Mouse (Mus musculus) ES-E14 (cell line): Measurements from ENCODE around the gene Trim10. TPM values are rescaled to one million over a fixed set of nuclear protein-coding genes. Genes with fewer than 3 reads are reported as not detected.

ENCODE experiments used
- DNase-seq: peaks from one replicate; pipeline ENCODE4 v3.0.0-alpha.2; 2013; ENCODE audit warnings: low read depth, low spot score
- H3K27ac ChIP-seq: 2 replicates; pipeline ENCODE4 v1.5.1; 2012; ENCODE audit warnings: low read depth, mild to moderate bottlenecking, low read length, moderate library complexity, mixed read lengths; ENCODE audit not compliant: poor library complexity, insufficient read depth, severe bottlenecking
- H3K36me3 ChIP-seq: 2 replicates; pipeline ENCODE4 v1.6.1; 2012; ENCODE audit warnings: mild to moderate bottlenecking, low read length, moderate library complexity, mixed read lengths; ENCODE audit not compliant: control insufficient read depth, poor library complexity, insufficient read depth, severe bottlenecking
- H3K4me1 ChIP-seq, 2 experiments: fragments of 150-350 bp in 1 of 2; sonication (generic) in 1 of 2; 2 replicates each; pipeline ENCODE4 v1.6.1; 2012; ENCODE audit warnings: low read length in 2 of 2, mild to moderate bottlenecking in 1 of 2, mixed read lengths in 1 of 2; ENCODE audit not compliant: control insufficient read depth in 2 of 2, insufficient read depth in 2 of 2, poor library complexity in 1 of 2
- H3K4me3 ChIP-seq, 2 experiments: fragments of 150-350 bp in 1 of 2; sonication (generic) in 1 of 2; 2 replicates each; pipeline ENCODE4 v1.5.1; 2012; ENCODE audit warnings: low read length in 2 of 2, low read depth in 1 of 2, mild to moderate bottlenecking in 1 of 2, mixed read lengths in 1 of 2; ENCODE audit not compliant: insufficient read depth in 1 of 2, poor library complexity in 1 of 2, severe bottlenecking in 1 of 2
- H3K9ac ChIP-seq: 2 replicates; pipeline ENCODE4 v1.6.1; 2012; ENCODE audit warnings: low read depth, mild to moderate bottlenecking, low read length, mixed read lengths; ENCODE audit not compliant: poor library complexity, insufficient read depth, severe bottlenecking
- H3K9me3 ChIP-seq: fragments of 150-350 bp; sonication (generic); 2 replicates; pipeline ENCODE4 v1.6.1; 2012; ENCODE audit warnings: low read depth, mild to moderate bottlenecking, low read length; ENCODE audit not compliant: control insufficient read depth, insufficient read depth
- CHD2 ChIP-seq: IDR thresholded peaks from 2 replicates; pipeline ENCODE4 v1.6.1; 2014; ENCODE audit warnings: mild to moderate bottlenecking, low read depth, low read length, inconsistent platforms
- HCFC1 ChIP-seq: IDR thresholded peaks from 2 replicates; pipeline ENCODE4 v1.6.1; 2012; ENCODE audit warnings: low read length, inconsistent platforms, borderline replicate concordance; ENCODE audit not compliant: insufficient read depth
- MAFK ChIP-seq: IDR thresholded peaks from 2 replicates; pipeline ENCODE4 v1.6.1; 2014; ENCODE audit warnings: mild to moderate bottlenecking, low read depth, low read length, inconsistent platforms; ENCODE audit not compliant: insufficient read depth
- ZC3H11A ChIP-seq: IDR thresholded peaks from 2 replicates; pipeline ENCODE4 v1.6.1; 2012; ENCODE audit warnings: low read depth, mild to moderate bottlenecking, inconsistent platforms, low read length, borderline replicate concordance
- ZNF384 ChIP-seq: IDR thresholded peaks from 2 replicates; pipeline ENCODE4 v1.6.1; 2012; ENCODE audit warnings: low read depth, low read length, inconsistent platforms
- in situ Hi-C, 2 experiments: fragments of 600-800 bp; cut with MboI; formaldehyde crosslinking; loops; one replicate each; pipeline ENCODE4 v1.15.1; 2025; ENCODE audit warnings: low sequenced_read_pairs in 2 of 2, inconsistent platforms in 1 of 2; ENCODE audit not compliant: unreplicated experiment in 2 of 2
- total RNA-seq: library from RNA; depleted of rRNA; stranded (reverse); fragments of 300-350 nt; gene quantifications from 2 replicates; pipeline ENCODE4 v1.2.3, GENCODE M21; 2012

Trim10 gene
- total RNA-seq, 1 experiment: not detected

DNA sequence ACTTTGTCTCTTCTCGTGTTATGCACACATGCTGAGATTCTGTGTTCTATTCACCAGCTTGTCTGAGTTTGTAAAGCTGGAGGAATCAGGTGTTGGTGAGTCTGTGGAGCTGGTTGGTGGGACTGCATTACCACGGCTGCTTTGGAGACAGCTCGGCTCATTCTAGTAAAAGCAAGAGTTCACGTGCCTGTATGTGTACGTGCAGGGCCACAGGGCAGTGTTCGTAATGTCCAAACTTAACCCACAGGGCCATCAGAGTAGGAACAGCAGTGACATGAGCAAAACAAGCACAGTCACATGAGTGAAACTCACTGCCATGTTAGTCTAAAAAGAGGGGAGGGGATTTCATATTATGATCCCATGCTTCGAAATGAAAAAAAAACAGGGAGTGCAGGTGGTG, 25.7 kb upstream of the Trim10 start:
- Histone ChIP-seq H3K36me3 (peaks cover 2% of the 10 kb centered on the region; the same call in 1 of the 2 replicates), H3K4me1 (peaks cover 7 to 36% of the 10 kb centered on the region in 2 experiments; a peak in 3 of 4 replicates), H3K4me3 (no peak overlapping the region; a peak in 1 of 4 replicates), H3K9me3 (no peaks in the 10 kb centered on the region), H3K9ac (no peak overlapping the region), H3K27ac (peak overlapping the region; percentile 35; the same call in 1 of the 2 replicates)
- TF ChIP-seq HCFC1: no peak
- TF ChIP-seq ZC3H11A: no peak
- TF ChIP-seq ZNF384: no peak
- TF ChIP-seq CHD2: no peak
- TF ChIP-seq MAFK: no peak
- DNase-seq: no peak
- in situ Hi-C loops: no loop called here

- in situ Hi-C loops: no loop called here
- Histone ChIP-seq H3K36me3 (peaks cover 2% of the 10 kb centered on the region; the same call in 1 of the 2 replicates), H3K9me3 (no peaks in the 10 kb centered on the region), H3K4me3 (no peak overlapping the region), H3K4me1 (peaks cover 7 to 32% of the 10 kb centered on the region in 2 experiments; a peak in 3 of 4 replicates), H3K27ac (peak overlapping the region; percentile 61; the same call in 1 of the 2 replicates), H3K9ac (no peak overlapping the region)
- 0 out of 2 replicates have a peak, but pooled peaks have one; percentile 30 for TF ChIP-seq CHD2
- TF ChIP-seq ZC3H11A: no peak
- TF ChIP-seq MAFK: no peak
- no peak for TF ChIP-seq HCFC1
- TF ChIP-seq ZNF384: no peak
- DNase-seq: no peak
Measured at GRCm38 (mm10) chr17:36844286-36844719, 25.1 kb upstream of the Trim10 start.

GRCm38 (mm10) chr17:36844725-36845124, 24.6 kb upstream of the Trim10 start:
- H3K27ac ChIP-seq: peak overlapping the region; percentile 68; the same call in 1 of the 2 replicates
- H3K36me3 ChIP-seq: peaks cover 2% of the 10 kb centered on the region; the same call in 1 of the 2 replicates
- no peak for DNase-seq
- no peak overlapping the region for H3K9ac ChIP-seq
- no peaks in the 10 kb centered on the region for H3K9me3 ChIP-seq
- peaks cover 7 to 32% of the 10 kb centered on the region in 2 experiments; a peak in 3 of 4 replicates for H3K4me1 ChIP-seq
- no peak overlapping the region for H3K4me3 ChIP-seq
- in situ Hi-C loops: no loop called here
- TF ChIP-seq ZC3H11A: no peak
- no peak for TF ChIP-seq ZNF384
- no peak for TF ChIP-seq CHD2
- TF ChIP-seq HCFC1: no peak
- TF ChIP-seq MAFK: no peak

- peaks cover 2 to 12% of the 10 kb centered on the region in 2 experiments; a peak in 3 of 4 replicates for H3K4me1 ChIP-seq
- H3K36me3 ChIP-seq: peaks cover 31% of the 10 kb centered on the region
- no peak overlapping the region for H3K27ac ChIP-seq
- no peak for TF ChIP-seq ZNF384
- no peak for TF ChIP-seq CHD2
- TF ChIP-seq ZC3H11A: no peak
- TF ChIP-seq MAFK: no peak
- no peak for TF ChIP-seq HCFC1
- no peak overlapping the region for H3K4me3 ChIP-seq
- H3K9me3 ChIP-seq: no peaks in the 10 kb centered on the region
- in situ Hi-C loops: no loop called here
- no peak for DNase-seq
- H3K9ac ChIP-seq: no peak overlapping the region
Measured at GRCm38 (mm10) chr17:36848911-36849310, 20.5 kb upstream of the Trim10 start.

DNA sequence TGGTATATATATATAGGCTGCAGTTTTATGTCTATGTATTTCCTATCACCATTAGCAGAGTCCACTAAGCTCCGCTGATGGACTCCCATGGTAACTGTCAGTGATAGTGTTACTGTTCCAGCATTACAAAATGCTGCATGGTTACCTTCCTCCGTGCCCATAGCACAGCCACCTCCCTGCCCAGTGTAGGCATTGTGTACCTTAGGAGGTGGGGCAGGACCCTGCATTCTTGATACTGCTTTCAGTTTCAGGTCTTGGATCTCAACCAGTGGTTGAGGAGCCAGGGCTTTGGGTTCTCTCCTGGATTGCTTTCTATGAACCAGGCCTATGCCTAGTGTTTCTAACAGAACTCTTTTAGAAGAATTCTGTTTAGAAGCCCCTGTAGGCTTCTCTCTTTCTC, 19.4 kb upstream of the Trim10 start:
- no peak for DNase-seq
- Histone ChIP-seq H3K27ac (no peak overlapping the region), H3K9ac (no peak overlapping the region), H3K9me3 (no peaks in the 10 kb centered on the region), H3K4me1 (peaks cover 0 to 12% of the 10 kb centered on the region in 2 experiments; a peak in 2 of 4 replicates), H3K4me3 (no peak overlapping the region), H3K36me3 (peaks cover 34% of the 10 kb centered on the region)
- in situ Hi-C loops: no loop called here
- TF ChIP-seq ZC3H11A: no peak
- TF ChIP-seq CHD2: no peak
- TF ChIP-seq ZNF384: no peak
